Mouse (Mus musculus): ENCODE measurements around the gene Sesn3.
"Not testable (repeated sequence)": the region's sequence is repeated elsewhere in the genome, so short reads cannot be mapped to it uniquely, and the experiment has no call there.

The Sesn3 gene

DNA sequence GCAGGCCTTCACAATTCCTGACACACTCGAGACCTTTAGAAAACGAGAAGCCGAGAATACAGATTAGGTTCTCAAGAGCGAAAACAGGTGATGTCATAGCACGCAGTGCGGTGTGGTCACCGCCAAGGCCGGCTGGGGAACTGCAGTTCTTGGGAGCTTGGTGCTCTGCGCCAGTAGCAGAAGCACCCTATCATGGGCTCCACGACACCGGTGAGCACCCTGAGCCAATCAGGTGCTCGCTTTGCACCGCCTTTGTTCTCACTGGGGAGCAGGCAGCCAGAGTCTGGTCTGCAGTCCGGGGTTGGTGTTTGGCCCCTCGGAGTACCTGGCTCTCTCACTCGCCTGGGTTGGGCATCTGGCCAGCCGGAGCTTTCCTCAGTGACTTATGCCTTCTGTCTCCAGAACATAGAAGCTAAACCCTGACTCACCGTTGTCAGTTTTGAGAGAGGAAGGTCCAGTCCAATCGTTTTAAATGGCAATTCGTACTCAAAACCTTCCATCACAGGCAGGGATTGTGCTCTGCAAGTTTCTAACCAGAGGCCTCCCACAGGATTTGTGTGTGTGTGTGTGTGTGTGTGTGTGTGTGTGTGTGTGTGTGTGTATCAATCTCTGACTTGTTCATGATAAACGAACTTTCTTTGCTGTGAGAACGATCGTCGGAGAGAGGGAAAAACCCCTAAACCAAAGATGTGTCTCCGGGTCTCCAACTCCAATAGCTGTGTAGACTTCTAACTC is at the start of gene Sesn3:
Sesn3 (plus strand) TSS at position 82 of the 735 bp plus-strand sequence.
- peak; percentile 79 to 80 for DNase-seq

- not testable (repeated sequence) for DNase-seq
Observed at GRCm38 (mm10) chr9:14227086-14227485, 47.8 kb upstream of the Sesn3 start.

DNA sequence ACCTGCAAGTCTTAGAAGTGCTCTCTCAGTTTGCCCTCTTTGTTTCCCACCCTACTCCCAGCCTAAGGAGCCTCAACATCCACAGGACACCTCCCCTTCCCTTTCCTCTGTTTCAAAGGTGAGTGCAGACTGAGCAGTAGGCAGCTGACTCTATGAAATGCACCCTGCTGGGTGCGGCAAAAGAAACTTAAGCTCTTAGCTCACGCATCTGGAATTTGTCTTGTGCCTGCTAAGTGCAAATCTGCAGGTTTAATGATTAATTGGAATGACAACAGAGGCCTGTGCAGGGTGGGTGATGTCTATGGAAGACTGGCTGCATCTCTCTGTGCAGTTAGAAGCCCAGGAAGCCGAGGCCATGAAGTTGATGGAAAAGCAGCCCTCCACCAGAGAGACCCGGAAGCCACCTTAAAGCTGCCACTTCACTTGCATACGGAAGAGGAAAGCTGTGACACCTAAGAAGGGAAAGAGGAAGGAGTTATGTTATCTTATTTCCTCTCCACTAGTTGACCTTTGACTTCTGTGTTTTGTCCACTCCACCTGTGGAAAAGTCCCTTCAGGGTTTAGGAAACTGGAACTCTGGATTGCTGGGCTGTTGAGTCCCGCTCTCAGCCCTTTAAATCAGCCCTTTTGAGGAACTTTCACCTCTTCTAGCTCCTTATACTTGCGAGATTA is 41.0 kb upstream of the Sesn3 start:
- DNase-seq: peak; percentile 42 to 70

- no peak for DNase-seq
Observed at GRCm38 (mm10) chr9:14235286-14235685, 39.6 kb upstream of the Sesn3 start.

GRCm38 (mm10) chr9:14241003-14241402 is 33.9 kb upstream of the Sesn3 start:
- DNase-seq: not testable (repeated sequence)

DNA sequence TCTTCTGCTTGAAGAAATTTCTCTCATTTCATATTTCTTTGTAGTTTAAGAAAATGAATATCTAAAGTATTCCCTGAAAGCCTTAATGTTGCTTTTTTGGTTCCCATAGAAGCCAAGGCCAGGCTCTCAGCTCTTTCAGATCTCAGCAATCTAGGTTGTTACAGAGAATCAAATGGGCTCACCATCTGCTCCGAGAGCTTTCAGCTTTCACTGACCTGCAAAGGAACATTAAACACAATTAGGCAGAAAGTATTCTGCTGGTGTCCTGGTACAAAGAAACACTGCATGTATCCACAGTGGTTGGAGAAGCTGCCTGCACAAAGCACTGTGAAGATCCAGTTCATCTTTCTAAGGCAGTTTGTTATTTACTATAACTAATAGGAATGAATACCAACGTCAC is 32.6 kb upstream of the Sesn3 start:
- DNase-seq: no peak

DNA sequence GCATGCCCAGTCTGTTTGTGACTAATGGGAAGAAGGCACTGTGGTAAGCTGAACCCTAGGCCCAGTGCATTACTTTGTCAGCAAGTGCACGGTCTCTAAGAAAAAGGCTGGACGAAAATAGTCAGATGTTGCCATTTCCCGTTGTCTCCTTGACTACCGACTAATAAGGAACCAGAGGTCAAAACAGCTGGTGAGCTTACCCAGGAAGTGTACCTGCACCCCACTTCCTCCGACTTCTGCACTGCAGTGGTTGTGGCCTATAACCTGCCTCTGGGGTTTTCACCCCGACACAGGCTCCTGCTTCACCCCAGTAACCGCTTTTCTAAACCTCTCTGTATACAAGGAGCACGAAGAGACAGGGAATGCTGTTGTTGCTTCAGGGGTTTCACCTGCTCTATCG is 30.3 kb upstream of the Sesn3 start:
- no peak for DNase-seq

DNA sequence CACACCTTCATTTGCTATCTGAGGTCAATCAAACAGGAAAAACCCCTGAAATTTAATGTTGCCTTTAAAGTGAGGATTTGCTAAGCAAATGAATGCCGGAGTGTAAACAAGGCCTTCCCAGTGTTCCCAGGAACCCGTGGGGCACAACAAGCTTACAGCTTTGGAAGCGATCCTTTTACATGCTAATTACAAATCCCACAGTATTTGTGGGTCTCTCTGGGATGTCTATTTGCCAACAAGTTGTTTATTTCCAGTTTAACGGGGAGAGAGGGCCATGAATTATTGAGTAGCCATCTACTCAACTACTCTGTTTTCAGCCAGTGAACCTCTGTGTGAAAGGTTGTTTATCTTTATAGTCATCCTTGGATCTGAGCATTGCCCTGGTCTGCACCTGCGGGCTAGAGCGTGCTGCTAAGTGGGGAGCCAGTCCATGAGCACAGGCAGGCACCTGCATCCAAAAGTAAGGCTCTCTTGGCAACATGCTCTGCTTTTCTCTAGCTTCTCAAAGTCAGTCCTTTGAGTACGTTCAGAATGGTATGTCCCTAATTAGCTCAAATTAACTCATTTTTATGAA is 29.8 kb upstream of the Sesn3 start:
- DNase-seq: no peak

GRCm38 (mm10) chr9:14246016-14246799 is 28.7 kb upstream of the Sesn3 start:
- peak; percentile 50 to 53 for DNase-seq

- DNase-seq: no peak
Observed at GRCm38 (mm10) chr9:14247480-14248208, 27.2 kb upstream of the Sesn3 start.

- no peak for DNase-seq
Observed at GRCm38 (mm10) chr9:14248209-14248596, 26.7 kb upstream of the Sesn3 start.

- no peak for DNase-seq
Observed at GRCm38 (mm10) chr9:14261150-14261549, 13.7 kb upstream of the Sesn3 start.

- no peak for DNase-seq
Observed at GRCm38 (mm10) chr9:14262568-14262972, 12.3 kb upstream of the Sesn3 start.

GRCm38 (mm10) chr9:14266470-14266869 is 8.4 kb upstream of the Sesn3 start:
- no peak for DNase-seq

DNA sequence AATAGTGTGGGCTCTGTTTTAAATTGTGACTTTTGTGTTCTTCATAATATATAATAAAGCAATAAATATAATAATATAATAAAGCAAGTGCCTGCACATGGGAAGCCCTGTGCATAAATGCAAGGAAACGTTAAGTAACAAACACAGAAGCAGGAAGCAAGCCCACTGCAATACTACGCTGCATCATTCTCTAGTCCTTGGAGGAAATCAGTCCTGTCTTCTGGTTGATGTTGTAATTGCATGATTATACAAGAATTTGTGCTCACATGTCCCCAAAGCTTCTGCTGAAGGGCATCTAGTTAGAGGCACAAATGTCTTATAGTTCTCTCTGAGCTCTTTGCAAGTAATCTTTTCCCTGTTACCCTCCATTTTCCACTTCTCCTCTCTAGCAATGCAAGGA is 6.3 kb upstream of the Sesn3 start:
- no peak for DNase-seq

- no peak for DNase-seq
Observed at GRCm38 (mm10) chr9:14272921-14273320, 1.9 kb upstream of the Sesn3 start.

- no peak for DNase-seq
Observed at GRCm38 (mm10) chr9:14274586-14274985, 281 bp upstream of the Sesn3 start.

DNA sequence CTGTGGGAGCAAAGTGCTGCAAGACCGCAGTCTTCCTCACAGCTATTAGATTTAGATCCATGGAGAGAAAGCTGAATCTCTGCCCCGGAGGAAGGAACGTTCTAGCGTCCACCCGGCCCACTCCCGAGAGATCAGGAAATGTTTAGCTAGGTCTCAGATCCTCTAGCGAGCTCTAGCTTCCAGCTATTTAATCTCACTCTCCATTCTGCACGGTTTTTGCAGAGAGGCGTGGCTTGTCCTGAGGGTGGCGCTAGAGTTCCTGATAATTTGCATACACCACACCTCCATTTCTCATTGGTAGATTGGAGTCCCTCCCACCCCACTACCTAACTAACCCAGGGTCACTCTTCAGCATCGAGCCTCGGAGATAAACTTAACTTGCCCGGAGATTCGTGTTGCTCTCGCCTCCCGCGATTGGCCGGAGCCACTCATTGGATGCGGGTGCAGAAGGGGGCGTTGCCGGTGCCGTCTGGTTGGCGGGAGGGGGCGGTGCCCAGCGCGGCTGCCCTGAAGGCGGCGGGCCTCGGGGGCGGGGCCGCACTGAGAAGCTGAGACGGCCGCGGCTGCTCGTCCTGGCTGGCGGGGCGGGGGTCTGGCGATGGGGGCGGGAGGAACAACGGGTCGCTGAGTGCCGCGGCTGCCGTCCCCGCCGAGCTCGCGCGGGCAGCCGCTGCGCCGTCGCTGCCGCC is 1.1 kb downstream of the Sesn3 start:
- peak; percentile 99 to 100 for DNase-seq

DNA sequence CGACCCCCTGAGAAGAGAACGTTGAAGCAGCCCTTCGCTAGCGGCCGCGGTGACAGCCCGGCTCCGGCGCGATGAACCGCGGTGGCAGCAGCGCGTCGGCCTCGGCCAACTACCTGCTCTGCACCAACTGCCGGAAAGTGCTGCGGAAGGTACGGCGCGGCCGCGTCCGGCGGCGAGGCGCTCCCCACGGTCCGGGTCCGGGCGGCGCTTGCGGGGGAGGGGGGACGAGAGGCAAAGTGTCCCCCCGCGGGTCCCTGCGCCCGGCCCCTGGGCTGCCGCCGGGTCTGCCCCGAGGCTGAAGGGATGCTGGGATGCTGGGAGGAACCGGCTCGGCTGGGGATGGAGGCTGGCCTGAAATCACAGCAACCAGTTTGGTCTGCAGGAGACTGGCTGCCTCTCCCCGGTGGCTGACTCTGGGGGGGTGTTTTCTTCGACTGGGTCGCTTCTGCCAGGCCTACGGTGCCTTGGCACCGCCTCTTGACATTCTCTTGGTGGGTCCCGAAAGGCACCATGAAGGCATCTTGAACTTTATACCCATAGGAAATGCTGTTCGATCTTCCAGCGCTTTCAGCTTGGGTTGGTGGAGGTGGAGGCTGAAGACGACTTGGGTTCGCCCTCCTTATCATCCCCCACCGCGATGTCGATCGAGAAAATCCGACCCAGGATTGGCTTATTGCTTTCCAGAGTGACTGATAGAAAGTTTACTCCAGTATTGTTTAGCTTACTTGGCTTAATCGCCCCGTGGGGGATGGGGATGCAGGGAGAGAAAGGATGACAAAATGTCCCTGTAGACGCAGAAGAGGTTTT is 1.8 kb downstream of the Sesn3 start:
- peak; percentile 19 to 37 for DNase-seq

DNA sequence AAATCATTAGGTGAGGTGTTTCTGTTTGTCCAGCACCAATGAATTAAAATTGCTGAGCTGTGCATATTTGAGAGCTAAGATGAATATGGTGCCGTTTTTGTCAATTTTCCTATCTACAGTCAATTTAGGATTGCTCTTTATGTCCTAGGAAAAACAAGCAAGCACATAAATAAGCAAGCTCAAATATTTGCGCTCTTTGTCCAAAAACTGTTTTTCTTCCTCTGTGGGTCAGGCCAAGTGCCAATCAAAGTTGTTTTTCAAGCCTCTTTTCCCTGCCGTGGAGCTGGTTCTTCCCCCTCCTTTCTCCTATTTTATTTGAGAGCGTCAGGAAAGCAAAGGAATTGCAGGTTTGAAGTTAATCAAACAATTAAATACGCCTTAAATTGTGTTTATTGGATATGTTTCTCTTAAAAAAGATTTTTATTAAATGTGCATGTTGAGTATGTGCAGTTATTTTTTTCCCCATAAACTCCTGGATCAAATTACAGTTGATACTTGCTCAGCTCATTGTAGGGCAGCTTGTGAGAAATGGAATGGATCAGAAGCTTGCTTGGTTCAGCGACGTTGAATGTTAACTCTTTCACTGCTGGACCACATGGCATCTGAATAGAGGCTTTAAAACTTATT is 2.6 kb downstream of the Sesn3 start:
- peak in 1 of 2 experiments; percentile 15 for DNase-seq

- DNase-seq: no peak
Observed at GRCm38 (mm10) chr9:14280696-14281095, 5.8 kb downstream of the Sesn3 start.

Measured in kidney, adult 8-10 months (tissue).